Comparison of ENCODE assay signal across 12 mouse cellular contexts in genomic region chr4:128950461-128950860, GRCm38 (mm10). TPM values are rescaled to one million over a fixed set of nuclear protein-coding genes. Genes with fewer than 3 reads are reported as not detected.
DNase-seq lines count a peak whose midpoint lies in the region; ATAC-seq and TF ChIP-seq lines count a peak whose summit lies in the region.
"Had no signal": no experiment of that assay in that cellular context is flagged by ENCODE, and none has a peak within 500 bp of the region (broad histone marks: within the 10 kb centered on the region; RNA-seq: fewer than 3 reads in every experiment).

No protein-coding gene starts in this region.

- no peaks in the 10 kb centered on the region for H3K36me3 ChIP-seq in forebrain, postnatal 0 days (ENCODE audit: insufficient read depth)
- no peaks in the 10 kb centered on the region for H3K36me3 ChIP-seq in forebrain, embryonic 12.5 days (replicated peaks)
- H3K36me3 ChIP-seq: embryonic facial prominence, embryonic 10.5 days; lung, embryonic 15.5 days; midbrain, embryonic 15.5 days had no signal

- no peak for TF ChIP-seq CTCF in forebrain, postnatal 0 days (IDR thresholded peaks at IDR 0.05; ENCODE audit: low read depth)

- H3K4me1 ChIP-seq in forebrain, postnatal 0 days (ENCODE audit: insufficient read depth), result no peaks in the 10 kb centered on the region
- peaks cover 12% of the 10 kb centered on the region for H3K4me1 ChIP-seq in forebrain, embryonic 12.5 days

- no peak overlapping the region for H3K27ac ChIP-seq in forebrain, postnatal 0 days (ENCODE audit: low read depth, low read length)
- H3K27ac ChIP-seq in forebrain, embryonic 12.5 days, result no peak overlapping the region
- H3K27ac ChIP-seq: embryonic facial prominence, embryonic 10.5 days; lung, embryonic 15.5 days; midbrain, embryonic 15.5 days had no signal

- H3K9me3 ChIP-seq in forebrain, postnatal 0 days (ENCODE audit: low read length), result no peaks in the 10 kb centered on the region
- H3K9me3 ChIP-seq in forebrain, embryonic 12.5 days, result no peaks in the 10 kb centered on the region
- H3K9me3 ChIP-seq: embryonic facial prominence, embryonic 10.5 days; lung, embryonic 15.5 days; midbrain, embryonic 15.5 days had no signal

- DNase-seq in forebrain, postnatal 0 days, result no peak
- DNase-seq in kidney, adult 8-10 months, result peak; percentile 64 to 74
- no peak for DNase-seq in kidney, postnatal 10 days
- DNase-seq in NIH3T3 (ENCODE audit: low read depth), result peak; percentile 67
- DNase-seq in heart, postnatal 14 days, result peak; percentile 31 to 55
- DNase-seq in ovary, postnatal 14 days (ENCODE audit: low spot score), result no peak
- DNase-seq: spleen, adult 18-20 months had no signal

- 52% methylated on average over 5 of the region's 5 CpGs for WGBS in forebrain, postnatal 0 days
- WGBS in forebrain, embryonic 12.5 days, result 84% methylated on average over 5 of the region's 5 CpGs

- no peak overlapping the region for H3K4me2 ChIP-seq in forebrain, postnatal 0 days (ENCODE audit: low read depth)
- H3K4me2 ChIP-seq in forebrain, embryonic 12.5 days, result no peak overlapping the region
- H3K4me2 ChIP-seq: lung, embryonic 15.5 days; midbrain, embryonic 15.5 days had no signal

- H3K27me3 ChIP-seq in forebrain, postnatal 0 days (ENCODE audit: insufficient read depth, low read length), result no peaks in the 10 kb centered on the region
- no peaks in the 10 kb centered on the region for H3K27me3 ChIP-seq in forebrain, embryonic 12.5 days
- H3K27me3 ChIP-seq: lung, embryonic 15.5 days; midbrain, embryonic 15.5 days had no signal

- no peak overlapping the region for H3K4me3 ChIP-seq in forebrain, postnatal 0 days (ENCODE audit: low read depth, low read length)
- H3K4me3 ChIP-seq in forebrain, embryonic 12.5 days (replicated peaks), result no peak overlapping the region
- H3K4me3 ChIP-seq: embryonic facial prominence, embryonic 10.5 days; lung, embryonic 15.5 days; midbrain, embryonic 15.5 days had no signal

- intact Hi-C loops in heart, postnatal 14 days (cut with DNase I), result no loop called here

- no peak overlapping the region for H3K9ac ChIP-seq in forebrain, postnatal 0 days
- no peak overlapping the region for H3K9ac ChIP-seq in forebrain, embryonic 12.5 days
- H3K9ac ChIP-seq: lung, embryonic 15.5 days; midbrain, embryonic 15.5 days had no signal

- ATAC-seq in forebrain, postnatal 0 days, result 0 out of 2 replicates have a peak, but pooled peaks have one; percentile 10
- no peak for ATAC-seq in forebrain, embryonic 12.5 days (ENCODE audit: low FRiP score)
- no peak for ATAC-seq in CD4-positive, CD25-positive, alpha-beta regulatory T cell, adult 4 months
- ATAC-seq: midbrain, embryonic 15.5 days had no signal

RNA-seq across cellular contexts. Expression of gene Azin2, which starts 11.8 kb away (rescaled TPM):
- total RNA-seq in forebrain, postnatal 0 days (2014; rRNA removed), result 19.2 and 23.4 TPM in 2 replicates
- 16.4 and 18.0 TPM in 2 replicates for polyA plus RNA-seq in forebrain, postnatal 0 days (2015; fragmentation: Nextera tagmentation; extraction: Ambion mirVana)
- 12.0 and 15.0 TPM in 2 replicates for polyA plus RNA-seq in forebrain, embryonic 12.5 days (2016; fragmentation: Nextera tagmentation; extraction: Ambion mirVana)
- 1 to 10 TPM; 2.5 to 3.2 TPM for total RNA-seq in heart, postnatal 14 days (2021)
- under 1 TPM in 1 of 2 experiments, not detected in 1; 0.66 TPM for polyA plus RNA-seq in CD4-positive, CD25-positive, alpha-beta regulatory T cell, adult 4 months (2017; shearing (Covaris generic))

RNA-seq across cellular contexts. Expression of gene Ak2, which starts 41.3 kb away (rescaled TPM):
- 30.8 and 33.0 TPM in 2 replicates for total RNA-seq in forebrain, postnatal 0 days (2014; rRNA removed)
- polyA plus RNA-seq in forebrain, postnatal 0 days (2015; fragmentation: Nextera tagmentation; extraction: Ambion mirVana), result 58.5 and 64.2 TPM in 2 replicates
- polyA plus RNA-seq in forebrain, embryonic 12.5 days (2016; fragmentation: Nextera tagmentation; extraction: Ambion mirVana), result 162 and 173 TPM in 2 replicates
- 10 to 100 TPM; 66.0 to 66.7 TPM for total RNA-seq in heart, postnatal 14 days (2021)
- polyA plus RNA-seq in CD4-positive, CD25-positive, alpha-beta regulatory T cell, adult 4 months (2017; shearing (Covaris generic)), result 100 to 1,000 TPM in 1 of 2 experiments, 10 to 100 TPM in 1; 74.6 to 113 TPM

Comparison
In these comparisons a context has a peak if more than half of its experiments do, and no peak if none do; other contexts are left out.
1. DNase-seq: peak in kidney, adult 8-10 months (2 of 2), NIH3T3 (single experiment) and heart, postnatal 14 days (2 of 2); none in forebrain, postnatal 0 days (single experiment), kidney, postnatal 10 days (single experiment) and ovary, postnatal 14 days (single experiment).